Mouse (Mus musculus): Measurements from ENCODE around the gene Cox7a1. TPM values are rescaled to one million over a fixed set of nuclear protein-coding genes. Genes with fewer than 3 reads are reported as not detected.

Cox7a1 gene
- total RNA-seq, 1 experiment, result 54.8 TPM

- Histone ChIP-seq H3K9ac (ENCODE audit: insufficient read depth, low read depth, low read length, poor library complexity, severe bottlenecking) (no peak overlapping the region), H3K27ac (ENCODE audit: insufficient read depth, low read depth, low read length, poor library complexity, severe bottlenecking) (no peak overlapping the region), H3K4me1 (ENCODE audit: control insufficient read depth in 2 of 2, insufficient read depth in 2 of 2, low read length in 2 of 2, poor library complexity in 1 of 2) (no peaks in the 10 kb centered on the region), H3K4me3 (ENCODE audit: insufficient read depth in 1 of 2, low read depth in 1 of 2, low read length in 2 of 2, poor library complexity in 1 of 2, severe bottlenecking in 1 of 2) (no peak overlapping the region), H3K9me3 (ENCODE audit: control insufficient read depth, insufficient read depth, low read depth, low read length) (no peaks in the 10 kb centered on the region), H3K36me3 (ENCODE audit: control insufficient read depth, insufficient read depth, low read length, poor library complexity, severe bottlenecking) (no peaks in the 10 kb centered on the region)
- no peak for DNase-seq (ENCODE audit: low read depth, low spot score)
- TF ChIP-seq MAFK (IDR thresholded peaks at IDR 0.05; ENCODE audit: insufficient read depth, low read depth, low read length) (no peak), ZC3H11A (IDR thresholded peaks at IDR 0.05; ENCODE audit: borderline replicate concordance, low read depth, low read length) (no peak), ZNF384 (IDR thresholded peaks at IDR 0.05; ENCODE audit: low read depth, low read length) (no peak), HCFC1 (IDR thresholded peaks at IDR 0.05; ENCODE audit: borderline replicate concordance, insufficient read depth, low read length) (no peak), CHD2 (IDR thresholded peaks at IDR 0.05; ENCODE audit: low read depth, low read length) (no peak)
- in situ Hi-C loops (cut with MboI; ENCODE audit: low sequenced_read_pairs in 2 of 2, unreplicated experiment in 2 of 2), result no loop called here
Measured at GRCm38 (mm10) chr7:30147011-30147410, 36.9 kb upstream of the Cox7a1 start.

- Histone ChIP-seq H3K9ac (ENCODE audit: insufficient read depth, low read depth, low read length, poor library complexity, severe bottlenecking) (no peak overlapping the region), H3K4me3 (ENCODE audit: insufficient read depth in 1 of 2, low read depth in 1 of 2, low read length in 2 of 2, poor library complexity in 1 of 2, severe bottlenecking in 1 of 2) (no peak overlapping the region), H3K4me1 (ENCODE audit: control insufficient read depth in 2 of 2, insufficient read depth in 2 of 2, low read length in 2 of 2, poor library complexity in 1 of 2) (peaks cover 2 to 4% of the 10 kb centered on the region in 2 experiments; a peak in 1 of 4 replicates), H3K9me3 (ENCODE audit: control insufficient read depth, insufficient read depth, low read depth, low read length) (0 out of 2 replicates have a peak, but pooled peaks cover 1% of the 10 kb centered on the region), H3K27ac (ENCODE audit: insufficient read depth, low read depth, low read length, poor library complexity, severe bottlenecking) (no peak overlapping the region), H3K36me3 (ENCODE audit: control insufficient read depth, insufficient read depth, low read length, poor library complexity, severe bottlenecking) (peaks cover 2% of the 10 kb centered on the region; the same call in 1 of the 2 replicates)
- in situ Hi-C loops (cut with MboI; ENCODE audit: low sequenced_read_pairs in 2 of 2, unreplicated experiment in 2 of 2), result loop anchor here in 1 of 2 experiments (10.0 kb wide), 1 partner anchor 61 kb away; no protein-coding TSS in a partner anchor
- DNase-seq (ENCODE audit: low read depth, low spot score), result no peak
- peak; percentile 90 for TF ChIP-seq ZNF384 (IDR thresholded peaks at IDR 0.05; ENCODE audit: low read depth, low read length)
- no peak for TF ChIP-seq CHD2 (IDR thresholded peaks at IDR 0.05; ENCODE audit: low read depth, low read length)
Measured at GRCm38 (mm10) chr7:30154040-30154439, 29.9 kb upstream of the Cox7a1 start.

GRCm38 (mm10) chr7:30155507-30155906 lies 28.4 kb upstream of the Cox7a1 start:
- no peak overlapping the region for H3K4me3 ChIP-seq (ENCODE audit: insufficient read depth in 1 of 2, low read depth in 1 of 2, low read length in 2 of 2, poor library complexity in 1 of 2, severe bottlenecking in 1 of 2)

GRCm38 (mm10) chr7:30163113-30163512 lies 20.8 kb upstream of the Cox7a1 start:
- DNase-seq (ENCODE audit: low read depth, low spot score), result no peak
- H3K4me3 ChIP-seq (ENCODE audit: insufficient read depth in 1 of 2, low read depth in 1 of 2, low read length in 2 of 2, poor library complexity in 1 of 2, severe bottlenecking in 1 of 2), result 0 out of 4 replicates have a peak overlapping the region, but pooled peaks of 1 of the 2 experiments have one; percentile 8
- in situ Hi-C loops (cut with MboI; ENCODE audit: low sequenced_read_pairs in 2 of 2, unreplicated experiment in 2 of 2), result no loop called here
- TF ChIP-seq CHD2 (IDR thresholded peaks at IDR 0.05; ENCODE audit: low read depth, low read length), result no peak
- H3K4me1 ChIP-seq (ENCODE audit: control insufficient read depth in 2 of 2, insufficient read depth in 2 of 2, low read length in 2 of 2, poor library complexity in 1 of 2), result peaks cover 0 to 4% of the 10 kb centered on the region in 2 experiments; a peak in 1 of 4 replicates
- H3K9me3 ChIP-seq (ENCODE audit: control insufficient read depth, insufficient read depth, low read depth, low read length), result 0 out of 2 replicates have a peak, but pooled peaks cover 3% of the 10 kb centered on the region
- peaks cover 27% of the 10 kb centered on the region for H3K36me3 ChIP-seq (ENCODE audit: control insufficient read depth, insufficient read depth, low read length, poor library complexity, severe bottlenecking)
- no peak overlapping the region for H3K9ac ChIP-seq (ENCODE audit: insufficient read depth, low read depth, low read length, poor library complexity, severe bottlenecking)
- H3K27ac ChIP-seq (ENCODE audit: insufficient read depth, low read depth, low read length, poor library complexity, severe bottlenecking), result no peak overlapping the region

More at GRCm38 (mm10) chr7:30155507-30155906, 28.4 kb upstream of the Cox7a1 start:
- 0 out of 2 replicates have a peak, but pooled peaks cover 2% of the 10 kb centered on the region for H3K9me3 ChIP-seq (ENCODE audit: control insufficient read depth, insufficient read depth, low read depth, low read length)
- in situ Hi-C loops (cut with MboI; ENCODE audit: low sequenced_read_pairs in 2 of 2, unreplicated experiment in 2 of 2), result loop anchor here in 1 of 2 experiments (10.0 kb wide), 1 partner anchor 59 kb away; no protein-coding TSS in a partner anchor
- no peak overlapping the region for H3K9ac ChIP-seq (ENCODE audit: insufficient read depth, low read depth, low read length, poor library complexity, severe bottlenecking)
- no peak for TF ChIP-seq CHD2 (IDR thresholded peaks at IDR 0.05; ENCODE audit: low read depth, low read length)
- no peak for TF ChIP-seq ZNF384 (IDR thresholded peaks at IDR 0.05; ENCODE audit: low read depth, low read length)
- no peak for TF ChIP-seq MAFK (IDR thresholded peaks at IDR 0.05; ENCODE audit: insufficient read depth, low read depth, low read length)
- TF ChIP-seq ZC3H11A (IDR thresholded peaks at IDR 0.05; ENCODE audit: borderline replicate concordance, low read depth, low read length), result no peak
- no peak for TF ChIP-seq HCFC1 (IDR thresholded peaks at IDR 0.05; ENCODE audit: borderline replicate concordance, insufficient read depth, low read length)
- H3K27ac ChIP-seq (ENCODE audit: insufficient read depth, low read depth, low read length, poor library complexity, severe bottlenecking), result no peak overlapping the region
- H3K4me1 ChIP-seq (ENCODE audit: control insufficient read depth in 2 of 2, insufficient read depth in 2 of 2, low read length in 2 of 2, poor library complexity in 1 of 2), result peaks cover 2 to 4% of the 10 kb centered on the region in 2 experiments; a peak in 1 of 4 replicates
- peaks cover 9% of the 10 kb centered on the region for H3K36me3 ChIP-seq (ENCODE audit: control insufficient read depth, insufficient read depth, low read length, poor library complexity, severe bottlenecking)
- peak; percentile 60 for DNase-seq (ENCODE audit: low read depth, low spot score)

- H3K9me3 ChIP-seq (ENCODE audit: control insufficient read depth, insufficient read depth, low read depth, low read length), result 0 out of 2 replicates have a peak, but pooled peaks cover 3% of the 10 kb centered on the region
- TF ChIP-seq CHD2 (IDR thresholded peaks at IDR 0.05; ENCODE audit: low read depth, low read length) (no peak), ZC3H11A (IDR thresholded peaks at IDR 0.05; ENCODE audit: borderline replicate concordance, low read depth, low read length) (no peak), HCFC1 (IDR thresholded peaks at IDR 0.05; ENCODE audit: borderline replicate concordance, insufficient read depth, low read length) (no peak), MAFK (IDR thresholded peaks at IDR 0.05; ENCODE audit: insufficient read depth, low read depth, low read length) (no peak), ZNF384 (IDR thresholded peaks at IDR 0.05; ENCODE audit: low read depth, low read length) (no peak)
- in situ Hi-C loops (cut with MboI; ENCODE audit: low sequenced_read_pairs in 2 of 2, unreplicated experiment in 2 of 2), result no loop called here
- no peak overlapping the region for H3K4me3 ChIP-seq (ENCODE audit: insufficient read depth in 1 of 2, low read depth in 1 of 2, low read length in 2 of 2, poor library complexity in 1 of 2, severe bottlenecking in 1 of 2)
- no peak for DNase-seq (ENCODE audit: low read depth, low spot score)
- H3K4me1 ChIP-seq (ENCODE audit: control insufficient read depth in 2 of 2, insufficient read depth in 2 of 2, low read length in 2 of 2, poor library complexity in 1 of 2), result peaks cover 0 to 4% of the 10 kb centered on the region in 2 experiments; a peak in 1 of 4 replicates
- peaks cover 21% of the 10 kb centered on the region for H3K36me3 ChIP-seq (ENCODE audit: control insufficient read depth, insufficient read depth, low read length, poor library complexity, severe bottlenecking)
- H3K27ac ChIP-seq (ENCODE audit: insufficient read depth, low read depth, low read length, poor library complexity, severe bottlenecking), result no peak overlapping the region
- no peak overlapping the region for H3K9ac ChIP-seq (ENCODE audit: insufficient read depth, low read depth, low read length, poor library complexity, severe bottlenecking)
Measured at GRCm38 (mm10) chr7:30164745-30165144, 19.2 kb upstream of the Cox7a1 start.
